Mouse (Mus musculus) spleen, adult 2 months (tissue): Measurements from ENCODE around the gene Crebbp. TPM values are rescaled to one million over a fixed set of nuclear protein-coding genes. Genes with fewer than 3 reads are reported as not detected.

Experiments
- DNase-seq, 2 experiments: peaks; one replicate each; pipeline versions ENCODE4 v3.0.0 to v3.0.0-alpha.2; 2012 to 2021; ENCODE audit warnings: low spot score in 2 of 2, low read depth in 1 of 2
- H3K27ac ChIP-seq: fragments of 200-500 bp; 2 replicates; pipeline ENCODE4 v1.5.1; 2012; ENCODE audit warnings: low read length, inconsistent platforms; ENCODE audit not compliant: insufficient read depth
- H3K27me3 ChIP-seq: fragments of 200-500 bp; 2 replicates; pipeline ENCODE4 v1.6.1; 2012; ENCODE audit warnings: mild to moderate bottlenecking, moderate library complexity, low read length, inconsistent platforms; ENCODE audit not compliant: control insufficient read depth, insufficient read depth
- H3K36me3 ChIP-seq: fragments of 200-500 bp; 2 replicates; pipeline ENCODE4 v1.6.1; 2012; ENCODE audit warnings: mild to moderate bottlenecking, low read length, inconsistent platforms; ENCODE audit not compliant: control insufficient read depth, insufficient read depth
- H3K4me1 ChIP-seq: fragments of 200-500 bp; 2 replicates; pipeline ENCODE4 v1.6.1; 2011; ENCODE audit warnings: inconsistent platforms; ENCODE audit not compliant: control insufficient read depth, insufficient read depth, insufficient read length
- H3K4me3 ChIP-seq: fragments of 200-500 bp; 2 replicates; pipeline ENCODE4 v1.5.1; 2011; ENCODE audit warnings: mild to moderate bottlenecking, inconsistent platforms; ENCODE audit not compliant: insufficient read depth, insufficient read length; ENCODE audit errors: extremely low read depth
- CTCF ChIP-seq: fragments of 200-500 bp; IDR thresholded peaks from 2 replicates; pipeline ENCODE4 v1.5.1; 2011; ENCODE audit warnings: mild to moderate bottlenecking, inconsistent platforms; ENCODE audit not compliant: insufficient read depth, insufficient read length, insufficient replicate concordance; ENCODE audit errors: extremely low read depth
- POLR2A ChIP-seq: fragments of 200-500 bp; IDR thresholded peaks from 2 replicates; pipeline ENCODE4 v1.6.1; 2011; ENCODE audit warnings: low read depth, low read length, inconsistent platforms
- WGBS: fragments of 180-500 bp; shearing (Covaris S2); methylation state at CpG from one replicate; pipeline ENCODE4 v1.1.7; 2018; 5-methylcytosine and 5-hydroxymethylcytosine counted together
- polyA plus RNA-seq: library from polyadenylated mRNA; depleted of rRNA; stranded (reverse); fragments of >200 nt; gene quantifications from 2 replicates; pipeline ENCODE4 v1.2.3, GENCODE M21; 2012; rRNA removed

Crebbp gene
- polyA plus RNA-seq, 1 experiment, result 25.6 TPM

- DNase-seq, result no peak
- WGBS, result 87% methylated on average over 5 of the region's 5 CpGs
- Histone ChIP-seq H3K27me3 (no peaks in the 10 kb centered on the region), H3K4me3 (no peak within 1 kb of the TSS), H3K27ac (no peak within 1 kb of the TSS), H3K36me3 (peaks cover 19% of the 10 kb centered on the region), H3K4me1 (peaks cover 5% of the 10 kb centered on the region; the same call in 1 of the 2 replicates)
- TF ChIP-seq POLR2A (no peak), CTCF (no peak)
These were observed 177.0 kb downstream of the Crebbp start, which contains the start of gene Dnase1 for GRCm38 (mm10) chr16:4036807-4037206. Gene Dnase1 (plus strand): TSS chr16:4036942.

- no peak overlapping the region for H3K4me3 ChIP-seq
- H3K27me3 ChIP-seq, result no peaks in the 10 kb centered on the region
- 41% methylated on average over 2 of the region's 2 CpGs for WGBS
- no peak for TF ChIP-seq POLR2A
- TF ChIP-seq CTCF, result no peak
- no peak for DNase-seq
- H3K27ac ChIP-seq, result no peak overlapping the region
- H3K4me1 ChIP-seq, result peaks cover 5% of the 10 kb centered on the region; the same call in 1 of the 2 replicates
- peaks cover 19% of the 10 kb centered on the region for H3K36me3 ChIP-seq
These were observed 178.2 kb downstream of the Crebbp start for GRCm38 (mm10) chr16:4035575-4035974.

GRCm38 (mm10) chr16:4034476-4034875, 179.3 kb downstream of the Crebbp start:
- H3K36me3 ChIP-seq, result peaks cover 12% of the 10 kb centered on the region
- H3K27me3 ChIP-seq, result no peaks in the 10 kb centered on the region
- no peak for TF ChIP-seq POLR2A
- TF ChIP-seq CTCF, result no peak
- H3K27ac ChIP-seq, result no peak overlapping the region
- no peak for DNase-seq
- no peak overlapping the region for H3K4me3 ChIP-seq
- peaks cover 7% of the 10 kb centered on the region; the same call in 1 of the 2 replicates for H3K4me1 ChIP-seq
- 84% methylated on average over 3 of the region's 3 CpGs for WGBS

- WGBS, result 65% methylated on average over 5 of the region's 5 CpGs
- Histone ChIP-seq H3K27me3 (no peaks in the 10 kb centered on the region), H3K4me3 (no peak overlapping the region), H3K27ac (no peak overlapping the region), H3K36me3 (peaks cover 8% of the 10 kb centered on the region), H3K4me1 (peaks cover 11% of the 10 kb centered on the region; the same call in 1 of the 2 replicates)
- TF ChIP-seq POLR2A (no peak), CTCF (no peak)
- DNase-seq, result no peak
These were observed 179.8 kb downstream of the Crebbp start for GRCm38 (mm10) chr16:4033971-4034370.

- Histone ChIP-seq H3K4me1 (peaks cover 11% of the 10 kb centered on the region; the same call in 1 of the 2 replicates), H3K27me3 (no peaks in the 10 kb centered on the region), H3K4me3 (no peak overlapping the region), H3K27ac (no peak overlapping the region), H3K36me3 (no peaks in the 10 kb centered on the region; the same call in 1 of the 2 replicates)
- TF ChIP-seq CTCF (no peak), POLR2A (no peak)
- 75% methylated on average over 6 of the region's 6 CpGs for WGBS
- no peak for DNase-seq
These were observed 181.5 kb downstream of the Crebbp start for GRCm38 (mm10) chr16:4032341-4032748.

GRCm38 (mm10) chr16:4031441-4032274, 182.1 kb downstream of the Crebbp start:
- WGBS, result 83% methylated on average over 5 of the region's 6 CpGs
- Histone ChIP-seq H3K27me3 (no peaks in the 10 kb centered on the region), H3K36me3 (no peaks in the 10 kb centered on the region), H3K27ac (no peak overlapping the region), H3K4me3 (no peak overlapping the region), H3K4me1 (peaks cover 11% of the 10 kb centered on the region; the same call in 1 of the 2 replicates)
- TF ChIP-seq CTCF, result no peak
- no peak for TF ChIP-seq POLR2A
- DNase-seq, result no peak

Other genes with a start within 250 kb of the Crebbp start
- 34.6 and 52.0 TPM in 2 replicates for gene Nlrc3, start 237.4 kb downstream of the Crebbp start, polyA plus RNA-seq
- 26.5 and 29.6 TPM in 2 replicates for gene Slx4, start 210.2 kb downstream of the Crebbp start, polyA plus RNA-seq
- 0.14 and 0.37 TPM in 2 replicates for gene Dnase1, start 177.1 kb downstream of the Crebbp start, polyA plus RNA-seq
- gene Trap1, start 136.2 kb downstream of the Crebbp start, polyA plus RNA-seq, result 47.9 and 53.8 TPM in 2 replicates
- 3.3 and 3.5 TPM in 2 replicates for gene Adcy9, start 206.5 kb upstream of the Crebbp start, polyA plus RNA-seq